Mouse (Mus musculus) erythroblast, adult 5-6 weeks (primary cell): ENCODE measurements around the gene Usp51. TPM values are rescaled to one million over a fixed set of nuclear protein-coding genes. Genes with fewer than 3 reads are reported as not detected.
"Not testable (repeated sequence)": the region's sequence is repeated elsewhere in the genome, so short reads cannot be mapped to it uniquely, and the experiment has no call there.

Experiments
- ATAC-seq: replicated peaks from 2 replicates; pipeline ENCODE4 v1.8.0; 2016; ENCODE audit warnings: moderate number of reproducible peaks, mild to moderate bottlenecking, moderate TSS enrichment, inconsistent platforms; ENCODE audit not compliant: poor library complexity, low FRiP score, severe bottlenecking
- total RNA-seq, 2 experiments: library from RNA; stranded (forward) in 1 of 2; stranded (reverse) in 1 of 2; fragments of 150-400 nt in 1 of 2; fragments of 200-764, 138-1000 nt in 1 of 2; gene quantifications; 2 replicates each; pipeline versions ENCODE4 v1.2.3 to v1.2.4; 2015 to 2017; ENCODE audit warnings: low replicate concordance in 2 of 2

Gene Usp51
- total RNA-seq (2015; ENCODE audit: low replicate concordance) (not detected in 2 replicates), total RNA-seq (2017; ENCODE audit: low replicate concordance) (not detected in 2 replicates)

DNA sequence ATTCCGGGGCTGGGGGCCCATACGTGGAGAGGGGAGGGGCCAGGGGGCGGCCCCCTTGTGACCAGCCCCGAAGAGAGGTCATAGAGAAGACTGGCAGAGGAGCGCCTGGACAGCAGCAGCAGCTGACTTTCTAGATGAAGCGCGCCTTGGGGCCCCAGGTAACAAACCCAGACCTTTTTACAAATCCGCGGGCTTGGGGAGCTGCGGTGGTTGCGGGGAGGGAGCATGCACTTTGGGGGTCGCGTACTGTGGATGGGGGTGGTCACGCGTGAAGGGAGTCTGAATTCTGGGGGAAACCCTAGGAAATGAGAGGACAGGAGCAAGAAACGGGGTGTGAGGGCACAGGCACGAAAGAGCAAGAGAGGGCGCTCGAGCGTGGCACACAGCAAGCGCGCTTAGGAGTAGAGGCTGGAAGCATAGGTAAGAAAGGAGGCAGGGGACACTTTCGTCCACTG, at the start of gene Usp51:
TSS of gene Usp51 (plus strand) at position 83 of the 455 bp plus-strand sequence.
- ATAC-seq, result peak; percentile 80

DNA sequence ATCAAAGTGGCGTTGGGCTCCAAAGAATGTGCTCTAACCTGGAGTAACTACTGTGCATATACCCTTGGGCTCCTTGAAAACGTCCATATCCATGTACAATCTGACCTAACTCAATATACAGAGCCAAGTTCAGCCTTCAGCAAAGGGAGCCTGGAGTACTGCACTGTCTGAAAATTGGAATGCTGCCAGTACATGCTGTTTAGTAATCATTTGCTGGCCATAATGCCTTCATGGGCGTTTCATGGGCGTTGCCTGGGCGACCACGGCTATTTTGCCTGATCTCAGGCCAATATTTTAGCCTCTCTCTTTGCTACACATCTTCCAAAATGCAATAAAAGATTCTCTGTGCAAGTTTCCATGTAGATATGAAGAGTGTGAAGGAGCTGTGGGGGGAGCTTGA, 36.7 kb upstream of the Usp51 start:
- no peak for ATAC-seq

DNA sequence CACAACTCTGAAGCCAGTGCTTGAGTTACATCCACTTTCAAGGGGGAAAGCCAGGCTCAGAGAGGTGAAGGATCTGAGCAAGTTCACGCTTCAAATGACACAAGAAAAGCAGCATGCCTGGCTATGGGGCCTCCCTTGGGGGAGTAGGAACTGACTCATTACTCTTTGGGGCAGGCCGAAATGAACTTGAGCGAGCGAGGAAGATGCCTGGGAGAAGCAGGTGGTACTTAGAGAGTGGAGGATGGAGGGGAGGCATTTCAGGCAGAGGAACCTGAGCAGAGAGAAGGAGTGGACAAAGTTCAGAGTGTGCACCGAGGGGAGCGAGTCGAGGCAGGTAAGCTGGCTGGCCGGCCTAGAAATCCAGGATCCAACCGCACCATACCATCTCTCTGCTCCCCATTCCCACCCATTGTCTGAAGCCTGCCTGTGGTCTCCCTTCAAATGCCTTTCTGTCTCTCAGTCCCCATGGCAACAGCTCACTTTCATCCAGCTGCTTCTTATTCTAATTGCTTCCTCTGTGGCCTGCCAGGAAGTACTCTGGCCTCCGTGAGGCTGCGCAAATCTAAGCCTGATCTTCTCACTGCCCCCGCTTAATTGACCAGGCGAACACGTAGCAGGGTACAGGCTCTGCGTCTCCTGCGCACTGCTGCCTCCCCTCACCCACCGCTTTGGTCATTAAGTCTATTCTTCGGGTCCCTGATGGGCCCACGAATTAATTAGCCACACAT, 32.6 kb upstream of the Usp51 start:
- not testable (repeated sequence) for ATAC-seq

DNA sequence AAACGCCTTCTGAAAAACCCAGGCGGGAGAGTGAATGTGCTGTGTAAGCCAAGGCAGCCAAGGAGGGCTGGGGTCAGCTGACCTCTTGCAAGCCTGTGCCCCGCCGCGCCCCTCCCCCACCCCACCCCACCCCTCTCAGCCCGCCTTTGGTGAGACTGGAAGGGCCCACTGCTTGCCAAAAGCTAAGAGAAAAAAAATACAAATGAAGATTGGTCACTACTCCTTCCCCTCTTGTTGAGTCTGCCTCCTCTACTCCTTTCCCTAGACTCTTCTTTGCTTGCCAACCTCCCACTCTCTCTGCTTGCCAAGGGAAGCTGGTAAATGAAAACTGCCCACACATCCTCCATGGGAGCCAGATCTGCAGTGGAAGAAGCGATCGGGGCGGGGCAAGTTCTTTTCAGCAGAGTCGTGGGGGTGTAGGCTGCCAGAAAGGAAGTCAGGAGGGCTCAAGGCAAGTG, 32.0 kb upstream of the Usp51 start:
- no peak for ATAC-seq

DNA sequence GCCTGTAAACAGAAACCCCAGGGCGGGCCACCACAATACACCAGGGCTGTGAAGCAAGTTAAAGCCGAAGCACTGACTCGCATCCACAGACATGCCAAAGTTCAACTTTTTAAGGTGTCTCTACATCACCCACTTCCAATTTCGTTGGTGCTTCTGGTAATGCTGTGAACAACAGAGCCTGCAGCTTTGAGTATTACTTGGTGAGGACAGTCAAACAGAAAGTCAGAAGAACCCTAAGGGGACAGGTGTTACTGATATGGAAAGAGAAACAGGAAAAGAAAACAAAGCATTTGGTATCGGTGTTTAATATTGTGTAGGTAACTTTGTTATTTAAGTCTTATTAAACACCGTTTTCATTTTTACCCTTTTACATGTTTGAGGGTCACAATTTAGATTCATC, 29.7 kb upstream of the Usp51 start:
- no peak for ATAC-seq

DNA sequence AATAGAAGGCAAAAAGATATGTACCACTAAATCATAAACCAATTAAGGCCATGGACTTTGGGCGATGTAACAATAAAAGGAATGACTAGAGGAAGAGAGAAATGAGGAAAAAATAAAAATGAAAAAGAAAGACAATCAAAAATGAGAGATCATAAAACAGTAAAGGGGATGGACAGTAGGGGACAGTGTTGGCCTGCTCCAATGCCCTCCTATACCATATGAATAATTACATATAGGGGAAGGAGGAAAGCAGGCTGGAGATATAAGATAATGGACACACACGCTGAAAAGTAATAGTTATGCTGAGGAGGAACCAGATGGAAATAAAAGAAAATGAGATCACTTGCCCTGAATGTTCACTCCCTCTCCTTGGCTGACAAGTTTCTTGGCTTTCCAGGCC, 21.3 kb upstream of the Usp51 start:
- no peak for ATAC-seq

DNA sequence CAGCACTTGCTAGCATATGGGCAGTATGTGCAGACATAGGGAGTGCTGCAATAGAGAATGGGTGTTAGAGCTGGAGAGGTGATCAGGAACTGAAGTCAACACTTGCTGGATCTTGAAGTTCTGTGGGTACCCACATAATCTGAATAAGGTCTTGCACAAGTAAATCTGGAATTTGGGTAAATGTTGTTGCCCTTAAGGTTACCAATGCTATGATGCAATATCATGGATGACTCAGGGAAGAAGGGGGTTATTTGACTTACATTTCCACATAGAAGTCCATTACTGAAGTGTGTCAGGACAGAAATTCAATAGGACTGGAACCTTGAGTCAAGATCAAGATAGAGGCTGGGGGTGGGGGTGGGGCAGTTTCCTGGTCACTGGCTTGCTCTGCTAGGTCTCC, 16.4 kb upstream of the Usp51 start:
- not testable (repeated sequence) for ATAC-seq

DNA sequence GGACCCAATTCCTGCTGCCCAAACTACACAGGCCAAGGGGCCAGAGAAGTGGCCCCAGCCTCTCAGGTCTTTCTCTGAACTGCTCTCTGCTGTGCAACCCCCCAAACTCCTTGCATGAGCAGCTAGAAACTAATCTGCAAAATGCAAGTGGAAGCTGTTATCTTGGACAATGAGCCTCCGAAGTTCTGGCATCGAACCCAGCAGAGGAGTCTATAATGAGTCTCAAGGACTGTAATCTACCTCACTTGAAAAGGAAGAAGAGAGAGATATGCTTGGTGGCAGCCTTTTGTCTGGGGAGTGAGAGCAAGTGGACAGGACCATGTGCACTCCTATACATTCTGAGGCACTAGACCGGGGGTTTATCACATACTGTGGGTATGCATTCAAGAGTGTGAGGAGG, 10.2 kb upstream of the Usp51 start:
- not testable (repeated sequence) for ATAC-seq

DNA sequence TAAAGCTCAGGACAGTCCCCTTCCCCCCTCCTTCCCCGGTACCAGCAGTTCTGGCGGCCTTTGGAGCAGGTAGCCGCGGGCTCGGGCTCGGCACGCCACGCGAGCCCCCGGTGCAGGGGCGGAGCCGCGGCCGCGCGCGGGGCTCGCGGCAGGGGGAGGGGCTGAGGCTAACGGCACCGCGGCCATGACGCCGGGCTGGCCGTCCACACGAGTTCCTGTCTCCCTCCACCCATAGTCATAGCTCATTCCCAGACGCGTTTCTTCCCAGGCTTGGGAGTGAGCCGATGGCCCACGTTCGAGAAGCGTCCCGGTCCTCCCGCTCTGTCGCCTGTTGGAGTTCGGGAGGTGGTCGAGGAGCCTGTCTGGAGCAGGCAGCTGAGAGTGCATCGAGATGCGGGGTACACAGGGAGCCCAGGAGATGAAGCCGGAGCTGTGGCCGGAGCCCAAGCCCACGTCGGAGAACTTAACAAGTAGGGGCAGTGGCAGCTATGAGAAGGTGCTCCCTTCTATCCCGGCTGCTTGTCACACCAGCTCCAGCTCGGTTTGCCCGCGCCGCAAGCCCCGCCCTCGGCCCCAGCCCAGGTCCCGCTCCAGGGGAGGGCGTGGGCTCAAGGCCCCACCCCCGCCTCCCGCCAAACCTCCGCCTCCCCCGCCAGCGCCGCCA, 884 bp downstream of the Usp51 start:
- ATAC-seq, result peak; percentile 91

DNA sequence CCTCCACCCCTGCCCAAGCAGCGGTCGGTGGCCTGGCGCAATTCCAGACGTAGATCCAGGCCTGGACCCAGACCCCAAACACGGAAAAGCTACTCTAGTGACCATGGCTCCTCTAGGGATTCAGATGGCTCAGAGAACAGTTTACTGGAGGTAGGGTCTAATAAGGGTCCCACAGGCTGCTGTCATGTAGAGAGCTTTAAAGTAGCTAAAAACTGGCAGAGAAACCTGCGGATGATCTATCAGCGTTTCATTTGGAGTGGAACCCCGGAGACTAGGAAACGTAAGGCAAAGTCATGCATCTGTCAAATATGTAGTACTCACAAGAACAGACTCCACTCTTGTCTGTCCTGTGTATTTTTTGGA, 1.4 kb downstream of the Usp51 start:
- ATAC-seq, result no peak

DNA sequence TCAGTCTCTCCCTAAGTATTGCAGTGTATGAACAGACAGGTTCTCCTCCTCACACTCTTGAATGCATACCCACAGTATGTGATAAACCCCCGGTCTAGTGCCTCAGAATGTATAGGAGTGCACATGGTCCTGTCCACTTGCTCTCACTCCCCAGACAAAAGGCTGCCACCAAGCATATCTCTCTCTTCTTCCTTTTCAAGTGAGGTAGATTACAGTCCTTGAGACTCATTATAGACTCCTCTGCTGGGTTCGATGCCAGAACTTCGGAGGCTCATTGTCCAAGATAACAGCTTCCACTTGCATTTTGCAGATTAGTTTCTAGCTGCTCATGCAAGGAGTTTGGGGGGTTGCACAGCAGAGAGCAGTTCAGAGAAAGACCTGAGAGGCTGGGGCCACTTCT, 19.0 kb downstream of the Usp51 start:
- ATAC-seq, result not testable (repeated sequence)

DNA sequence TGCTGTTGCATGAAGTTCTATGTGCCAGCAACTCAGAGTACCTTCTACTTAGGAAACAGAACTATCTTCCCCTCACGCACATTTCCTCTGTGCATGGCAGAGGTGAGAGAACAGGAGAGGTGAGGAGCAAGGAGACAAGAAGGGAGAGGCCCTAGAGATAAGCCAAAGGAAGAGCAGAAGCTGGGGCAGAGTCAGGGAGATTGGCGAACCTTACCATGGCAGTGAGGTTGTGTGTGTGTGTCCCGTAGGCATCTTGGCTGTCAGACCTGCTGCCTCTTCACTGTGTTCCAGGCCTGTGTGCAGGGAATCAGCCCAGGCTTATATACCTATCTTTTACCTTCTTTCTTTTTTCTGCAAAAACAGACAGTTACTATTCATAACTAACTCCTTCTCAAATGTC, 19.4 kb downstream of the Usp51 start:
- not testable (repeated sequence) for ATAC-seq

DNA sequence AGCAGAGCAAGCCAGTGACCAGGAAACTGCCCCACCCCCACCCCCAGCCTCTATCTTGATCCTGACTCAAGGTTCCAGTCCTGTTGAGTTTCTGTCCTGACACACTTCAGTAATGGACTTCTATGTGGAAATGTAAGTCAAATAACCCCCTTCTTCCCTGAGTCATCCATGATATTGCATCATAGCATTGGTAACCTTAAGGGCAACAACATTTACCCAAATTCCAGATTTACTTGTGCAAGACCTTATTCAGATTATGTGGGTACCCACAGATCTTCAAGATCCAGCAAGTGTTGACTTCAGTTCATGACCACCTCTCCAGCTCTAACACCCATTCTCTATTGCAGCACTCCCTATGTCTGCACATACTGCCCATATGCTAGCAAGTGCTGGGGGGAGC, 25.3 kb downstream of the Usp51 start:
- not testable (repeated sequence) for ATAC-seq

DNA sequence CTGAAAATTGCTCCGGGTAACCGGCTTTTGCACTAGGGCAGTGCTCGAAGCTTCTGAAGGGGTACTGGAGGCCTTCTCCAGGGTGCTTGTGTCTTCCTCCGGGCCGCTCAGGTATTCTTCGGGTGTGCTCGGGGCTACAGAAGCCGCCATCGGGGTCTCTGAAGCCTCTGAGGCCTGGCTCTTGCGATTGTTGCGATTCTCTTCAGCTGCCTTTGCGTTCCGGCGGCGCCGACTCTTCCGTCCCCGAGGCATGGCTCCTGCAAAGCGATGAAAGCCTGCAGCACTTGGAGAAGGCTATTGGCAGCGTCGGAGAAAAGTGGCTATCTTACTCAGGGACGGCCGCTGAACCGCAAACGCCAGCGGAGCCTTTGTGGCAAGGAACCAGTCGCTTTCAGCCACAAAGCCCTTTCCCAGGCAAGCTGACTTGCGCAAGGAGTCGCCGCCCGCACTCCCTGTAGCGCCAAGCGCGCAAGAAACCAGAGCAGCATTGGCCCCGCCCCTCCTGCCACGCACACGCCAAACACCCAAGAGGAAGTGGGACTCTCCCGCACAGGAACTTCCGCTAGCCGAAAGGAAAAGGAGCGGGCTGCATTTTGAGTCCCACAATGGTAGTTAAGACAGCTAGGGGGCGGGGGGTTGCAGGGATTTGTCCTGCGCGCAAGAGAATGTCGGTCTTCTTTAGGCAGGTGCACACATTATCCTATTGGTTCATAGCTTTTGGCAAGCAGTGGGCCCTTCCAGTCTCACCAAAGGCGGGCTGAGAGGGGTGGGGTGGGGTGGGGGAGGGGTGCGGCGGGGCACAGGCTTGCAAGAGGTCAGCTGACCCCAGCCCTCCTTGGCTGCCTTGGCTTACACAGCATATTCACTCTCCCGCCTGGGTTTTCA, 31.1 kb downstream of the Usp51 start, which contains the start of gene Mageh1:
TSS of gene Mageh1 (minus strand) at position 489 of the 885 bp plus-strand sequence.
- no peak for ATAC-seq

DNA sequence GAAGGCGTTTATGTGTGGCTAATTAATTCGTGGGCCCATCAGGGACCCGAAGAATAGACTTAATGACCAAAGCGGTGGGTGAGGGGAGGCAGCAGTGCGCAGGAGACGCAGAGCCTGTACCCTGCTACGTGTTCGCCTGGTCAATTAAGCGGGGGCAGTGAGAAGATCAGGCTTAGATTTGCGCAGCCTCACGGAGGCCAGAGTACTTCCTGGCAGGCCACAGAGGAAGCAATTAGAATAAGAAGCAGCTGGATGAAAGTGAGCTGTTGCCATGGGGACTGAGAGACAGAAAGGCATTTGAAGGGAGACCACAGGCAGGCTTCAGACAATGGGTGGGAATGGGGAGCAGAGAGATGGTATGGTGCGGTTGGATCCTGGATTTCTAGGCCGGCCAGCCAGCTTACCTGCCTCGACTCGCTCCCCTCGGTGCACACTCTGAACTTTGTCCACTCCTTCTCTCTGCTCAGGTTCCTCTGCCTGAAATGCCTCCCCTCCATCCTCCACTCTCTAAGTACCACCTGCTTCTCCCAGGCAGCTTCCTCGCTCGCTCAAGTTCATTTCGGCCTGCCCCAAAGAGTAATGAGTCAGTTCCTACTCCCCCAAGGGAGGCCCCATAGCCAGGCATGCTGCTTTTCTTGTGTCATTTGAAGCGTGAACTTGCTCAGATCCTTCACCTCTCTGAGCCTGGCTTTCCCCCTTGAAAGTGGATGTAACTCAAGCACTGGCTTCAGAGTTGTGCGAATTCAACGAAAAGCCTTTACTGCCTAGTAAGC, 31.9 kb downstream of the Usp51 start:
- not testable (repeated sequence) for ATAC-seq

Other genes starting within 250 kb of the Usp51 start
- not detected in 2 replicates for gene Shroom2, start 237.0 kb upstream of the Usp51 start, total RNA-seq (2015; ENCODE audit: low replicate concordance)
- gene Shroom2, start 237.0 kb upstream of the Usp51 start, total RNA-seq (2017; ENCODE audit: low replicate concordance), result not detected in 2 replicates
- gene Gpr143, start 224.5 kb upstream of the Usp51 start, total RNA-seq (2015; ENCODE audit: low replicate concordance), result not detected in 2 replicates
- not detected in 2 replicates for gene Gpr143, start 224.5 kb upstream of the Usp51 start, total RNA-seq (2017; ENCODE audit: low replicate concordance)
- not detected in 2 replicates for gene Mageh1, start 31.1 kb downstream of the Usp51 start, total RNA-seq (2015; ENCODE audit: low replicate concordance)
- gene Mageh1, start 31.1 kb downstream of the Usp51 start, total RNA-seq (2017; ENCODE audit: low replicate concordance), result not detected in 2 replicates
- not detected in 2 replicates for gene Foxr2, start 112.3 kb downstream of the Usp51 start, total RNA-seq (2015; ENCODE audit: low replicate concordance)
- gene Foxr2, start 112.3 kb downstream of the Usp51 start, total RNA-seq (2017; ENCODE audit: low replicate concordance), result not detected in 2 replicates
- 0.38 TPM in 1 of 2 replicates, not detected in the other for gene Rragb, start 133.5 kb downstream of the Usp51 start, total RNA-seq (2015; ENCODE audit: low replicate concordance)
- 0.56 TPM in 1 of 2 replicates, not detected in the other for gene Rragb, start 133.5 kb downstream of the Usp51 start, total RNA-seq (2017; ENCODE audit: low replicate concordance)
- gene Klf8, start 231.0 kb downstream of the Usp51 start, total RNA-seq (2015; ENCODE audit: low replicate concordance), result 0.19 TPM in 1 of 2 replicates, not detected in the other
- 0.09 and 0.56 TPM in 2 replicates for gene Klf8, start 231.0 kb downstream of the Usp51 start, total RNA-seq (2017; ENCODE audit: low replicate concordance)